Mouse (Mus musculus) hindbrain, embryonic 16.5 days (tissue): ENCODE measurements around the gene Scn10a. TPM values are rescaled to one million over a fixed set of nuclear protein-coding genes. Genes with fewer than 3 reads are reported as not detected.

Experiments used
- ATAC-seq: fragments of 200-750 bp; cut with Nextera tagmentation; 2 replicates; pipeline ENCODE4 v1.8.0; 2017; ENCODE audit warnings: moderate TSS enrichment, moderate library complexity
- H3K27ac ChIP-seq: fragments of 300-500 bp; sonication (generic); 2 replicates; pipeline ENCODE4 v1.5.1; 2014; ENCODE audit warnings: low read depth, mild to moderate bottlenecking, control low read depth, low read length, moderate library complexity
- H3K27me3 ChIP-seq: fragments of 300-500 bp; sonication (generic); replicated peaks from 2 replicates; pipeline ENCODE4 v1.6.1; 2014; ENCODE audit warnings: low read length; ENCODE audit not compliant: control insufficient read depth, insufficient read depth
- H3K36me3 ChIP-seq: fragments of 300-500 bp; sonication (generic); 2 replicates; pipeline ENCODE4 v1.6.1; 2014; ENCODE audit warnings: mild to moderate bottlenecking, low read length, moderate library complexity, mixed read lengths; ENCODE audit not compliant: control insufficient read depth, insufficient read depth
- H3K4me1 ChIP-seq: fragments of 300-500 bp; sonication (generic); 2 replicates; pipeline ENCODE4 v1.6.1; 2014; ENCODE audit warnings: low read depth, low read length; ENCODE audit not compliant: control insufficient read depth, insufficient read depth
- H3K4me2 ChIP-seq: fragments of 300-500 bp; sonication (generic); 2 replicates; pipeline ENCODE4 v1.6.1; 2014; ENCODE audit warnings: mild to moderate bottlenecking, low read length, control low read depth, moderate library complexity
- H3K4me3 ChIP-seq: fragments of 300-500 bp; sonication (generic); 2 replicates; pipeline ENCODE4 v1.5.1; 2014; ENCODE audit warnings: mild to moderate bottlenecking, low read length, control low read depth, moderate library complexity
- H3K9ac ChIP-seq: fragments of 300-500 bp; sonication (generic); 2 replicates; pipeline ENCODE4 v1.6.1; 2014; ENCODE audit warnings: low read depth, mild to moderate bottlenecking, control low read depth, low read length, moderate library complexity
- H3K9me3 ChIP-seq: fragments of 300-500 bp; sonication (generic); 2 replicates; pipeline ENCODE4 v1.6.1; 2014; ENCODE audit warnings: mild to moderate bottlenecking, low read length, moderate library complexity; ENCODE audit not compliant: control insufficient read depth
- WGBS: fragments of 180-500 bp; shearing (Covaris S2); extraction: QIAGEN DNeasy Blood & Tissue Kit; methylation state at CpG from one replicate; pipeline ENCODE4 v1.1.7; 2014; 5-methylcytosine and 5-hydroxymethylcytosine counted together
- polyA plus RNA-seq: library from polyadenylated mRNA; unstranded; fragments of >200 nt; fragmentation: Nextera tagmentation; extraction: Ambion mirVana; gene quantifications from 2 replicates; pipeline ENCODE4 v1.2.1, GENCODE M21; 2015

The Scn10a gene
- polyA plus RNA-seq, 1 experiment from 2014 or later: 0.53 TPM

DNA sequence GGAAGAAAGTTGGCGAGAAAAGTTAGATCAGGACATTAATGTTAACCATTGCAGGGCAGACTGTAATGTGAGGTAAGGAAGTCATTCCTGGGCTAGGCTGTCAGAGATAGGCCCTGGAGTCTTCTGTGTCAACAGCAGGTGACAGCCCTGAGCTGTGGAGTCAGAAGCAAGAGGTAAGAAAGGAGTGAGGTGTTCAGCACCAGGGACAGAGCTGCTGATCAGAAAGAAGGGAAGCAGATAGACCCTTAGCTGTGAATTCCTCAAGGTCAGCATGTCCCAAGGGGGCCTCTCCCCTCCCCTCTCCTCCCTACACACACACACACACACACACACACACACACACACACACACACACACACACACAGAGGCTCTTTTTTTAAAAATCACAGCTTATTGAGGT lies 55.0 kb downstream of the Scn10a start:
- no peaks in the 10 kb centered on the region for H3K4me1 ChIP-seq
- ATAC-seq: no peak
- H3K27ac ChIP-seq: no peak overlapping the region
- H3K36me3 ChIP-seq: no peaks in the 10 kb centered on the region
- no peaks in the 10 kb centered on the region for H3K27me3 ChIP-seq
- H3K4me2 ChIP-seq: no peak overlapping the region
- 75% methylated on average over 1 of the region's 1 CpGs for WGBS
- no peak overlapping the region for H3K4me3 ChIP-seq
- H3K9ac ChIP-seq: no peak overlapping the region
- H3K9me3 ChIP-seq: no peaks in the 10 kb centered on the region

DNA sequence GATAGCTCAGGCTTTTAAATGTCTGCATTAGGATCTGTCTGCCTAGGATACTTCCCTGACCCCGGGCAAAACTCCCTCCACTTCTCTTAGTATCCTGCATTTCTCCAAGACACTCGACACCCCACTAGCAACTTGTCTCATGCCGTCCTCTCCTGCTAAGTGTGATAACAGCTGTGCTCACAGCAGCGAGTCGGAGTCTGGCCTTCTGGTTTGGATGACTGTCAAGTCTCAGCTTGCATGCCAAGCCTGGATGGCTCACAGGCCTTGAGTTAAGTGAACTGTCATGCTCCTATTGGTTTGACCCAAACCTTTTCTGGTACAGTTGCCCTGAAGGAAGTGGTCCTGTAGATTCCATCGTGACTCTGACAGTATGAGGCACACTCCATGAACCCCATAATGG lies 63.0 kb downstream of the Scn10a start:
- no peaks in the 10 kb centered on the region for H3K36me3 ChIP-seq
- H3K9ac ChIP-seq: no peak overlapping the region
- H3K4me2 ChIP-seq: no peak overlapping the region
- no peaks in the 10 kb centered on the region for H3K9me3 ChIP-seq
- no peaks in the 10 kb centered on the region for H3K27me3 ChIP-seq
- H3K4me3 ChIP-seq: no peak overlapping the region
- H3K27ac ChIP-seq: no peak overlapping the region
- no peaks in the 10 kb centered on the region for H3K4me1 ChIP-seq
- ATAC-seq: 0 out of 2 replicates have a peak, but pooled peaks have one; percentile 40
- 49% methylated on average over 6 of the region's 6 CpGs for WGBS

DNA sequence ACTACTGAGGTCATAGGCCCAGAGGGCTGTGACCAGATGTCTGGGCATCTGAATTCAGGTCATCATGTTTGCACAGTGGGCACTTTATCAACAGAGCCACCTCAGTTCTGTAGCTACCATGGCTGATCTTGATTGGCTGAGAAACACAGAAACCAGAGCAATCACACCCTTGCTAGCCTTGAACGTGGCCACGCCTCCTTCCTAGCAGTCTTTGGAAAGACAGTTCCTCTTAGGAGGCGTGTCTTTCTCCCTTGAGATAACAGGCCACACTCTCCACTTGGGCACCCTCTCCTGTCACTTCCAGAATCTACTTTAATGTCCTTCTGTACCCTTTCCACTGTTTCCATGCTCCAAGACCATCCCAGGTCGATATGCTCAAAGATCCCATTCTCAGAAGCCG lies 65.4 kb downstream of the Scn10a start:
- ATAC-seq: no peak
- WGBS: 65% methylated on average over 5 of the region's 5 CpGs
- H3K27me3 ChIP-seq: no peaks in the 10 kb centered on the region
- no peak overlapping the region for H3K4me3 ChIP-seq
- no peaks in the 10 kb centered on the region for H3K36me3 ChIP-seq
- H3K9me3 ChIP-seq: no peaks in the 10 kb centered on the region
- no peaks in the 10 kb centered on the region for H3K4me1 ChIP-seq
- H3K9ac ChIP-seq: no peak overlapping the region
- no peak overlapping the region for H3K4me2 ChIP-seq
- H3K27ac ChIP-seq: no peak overlapping the region

DNA sequence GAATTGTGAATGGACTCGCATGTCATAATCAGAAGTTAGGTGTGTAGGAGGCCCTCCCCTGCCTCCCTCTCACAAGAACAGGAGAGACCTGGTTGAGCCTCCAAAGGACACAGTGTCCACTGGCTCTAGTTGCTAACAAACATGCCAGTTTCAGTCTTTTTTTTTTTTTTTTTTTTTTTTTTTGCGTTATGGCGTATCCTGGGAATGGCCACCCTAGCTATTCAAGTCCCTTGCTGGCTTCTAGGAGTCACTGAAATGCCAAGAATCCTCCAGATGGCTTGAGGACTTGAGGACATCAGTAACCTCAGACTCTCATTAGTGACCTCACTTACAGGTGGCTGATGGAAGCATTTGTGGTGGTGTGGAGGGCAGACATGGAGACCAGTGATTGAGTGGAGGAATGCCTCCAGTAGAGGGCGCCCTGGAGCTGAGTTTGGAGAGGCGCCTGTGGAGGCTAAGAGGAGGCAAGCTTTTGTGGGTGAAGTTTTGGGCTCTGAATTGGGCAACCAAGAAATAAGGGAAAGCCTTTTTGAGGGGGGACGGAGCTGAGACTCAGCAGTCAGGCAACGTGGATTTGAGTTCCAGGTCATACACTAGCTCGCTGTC lies 72.1 kb downstream of the Scn10a start:
- Histone ChIP-seq H3K4me1 (no peaks in the 10 kb centered on the region), H3K27me3 (no peaks in the 10 kb centered on the region), H3K4me3 (no peak overlapping the region), H3K9ac (no peak overlapping the region), H3K27ac (no peak overlapping the region), H3K36me3 (no peaks in the 10 kb centered on the region), H3K4me2 (no peak overlapping the region), H3K9me3 (no peaks in the 10 kb centered on the region)
- no peak for ATAC-seq
- WGBS: 65% methylated on average over 8 of the region's 8 CpGs

DNA sequence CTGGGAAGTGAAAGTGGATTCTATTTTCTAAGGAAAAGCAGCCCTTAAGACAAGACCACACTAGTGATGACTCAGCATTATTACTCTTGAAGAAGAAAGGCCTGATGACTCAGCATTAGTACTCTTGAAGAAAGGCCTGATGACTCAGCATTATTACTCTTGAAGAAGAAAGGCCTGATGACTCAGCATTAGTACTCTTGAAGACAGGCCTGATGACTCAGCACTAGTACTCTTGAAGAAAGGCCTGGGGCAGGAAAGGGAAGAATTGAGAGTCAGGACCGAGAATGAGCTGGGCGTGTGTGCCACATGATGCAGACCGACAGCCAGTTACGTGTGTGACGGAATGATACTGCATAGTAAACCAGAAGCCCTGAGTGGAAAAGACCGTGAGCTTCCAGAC lies 77.1 kb downstream of the Scn10a start:
- ATAC-seq: no peak
- Histone ChIP-seq H3K4me2 (no peak overlapping the region), H3K36me3 (no peaks in the 10 kb centered on the region), H3K9me3 (no peaks in the 10 kb centered on the region), H3K9ac (no peak overlapping the region), H3K4me3 (no peak overlapping the region), H3K27me3 (no peaks in the 10 kb centered on the region), H3K27ac (no peak overlapping the region), H3K4me1 (no peaks in the 10 kb centered on the region)
- 94% methylated on average over 6 of the region's 6 CpGs for WGBS

DNA sequence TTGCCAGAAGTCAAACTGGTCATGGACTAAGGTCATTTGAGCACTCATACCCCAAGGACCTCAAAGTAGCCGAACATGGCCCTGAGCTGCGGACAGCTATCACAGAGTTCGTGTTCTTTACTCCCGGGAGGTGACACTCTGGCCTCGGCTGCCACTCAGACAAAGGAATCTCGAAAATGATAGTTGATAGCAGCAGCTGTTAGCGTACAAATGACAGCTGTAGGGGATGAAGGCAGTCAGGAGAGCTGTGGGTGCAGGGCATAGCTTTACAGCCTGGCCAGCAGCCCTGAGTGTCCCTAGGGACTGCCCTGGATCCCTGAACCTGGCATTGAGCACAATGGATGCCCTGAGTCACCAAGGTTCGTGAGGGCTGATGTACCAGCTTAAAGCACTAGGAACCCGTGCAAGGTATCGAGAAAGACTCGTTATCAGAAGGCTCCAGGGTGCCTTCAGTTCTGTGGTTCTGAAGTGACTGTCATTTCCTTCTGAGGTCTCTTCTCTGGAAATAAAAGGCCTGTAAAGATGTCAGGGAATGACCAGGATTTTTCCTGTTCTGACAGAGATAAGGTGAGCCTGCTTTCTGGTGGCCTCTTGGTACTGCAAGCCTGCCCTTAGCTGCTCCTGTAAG lies 84.8 kb downstream of the Scn10a start:
- H3K9me3 ChIP-seq: no peaks in the 10 kb centered on the region
- no peaks in the 10 kb centered on the region for H3K36me3 ChIP-seq
- 63% methylated on average over 11 of the region's 11 CpGs for WGBS
- no peaks in the 10 kb centered on the region for H3K27me3 ChIP-seq
- no peaks in the 10 kb centered on the region; the same call in none of the 2 replicates for H3K4me1 ChIP-seq
- no peak for ATAC-seq
- no peak overlapping the region for H3K4me2 ChIP-seq
- H3K4me3 ChIP-seq: no peak overlapping the region
- H3K9ac ChIP-seq: no peak overlapping the region
- H3K27ac ChIP-seq: no peak overlapping the region

DNA sequence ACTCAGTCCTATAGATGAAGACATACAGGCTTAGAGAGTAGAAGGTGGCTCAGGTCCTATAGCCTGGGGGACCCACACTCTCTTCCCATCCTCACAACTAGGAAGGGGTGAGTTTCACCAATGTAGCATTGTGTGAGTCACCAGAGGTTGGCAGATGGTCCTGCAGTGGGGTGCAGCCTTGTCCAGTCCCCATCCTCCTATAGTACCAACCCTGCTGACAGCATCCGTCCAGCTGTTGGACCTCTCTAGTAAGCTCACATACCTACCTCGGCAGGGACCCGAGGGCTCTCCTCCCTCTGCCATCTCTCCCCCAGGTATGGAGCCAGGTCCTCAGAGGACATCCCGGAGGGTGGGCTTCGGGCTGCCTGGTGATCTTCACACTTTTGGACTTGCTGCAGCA lies 85.6 kb downstream of the Scn10a start:
- H3K4me3 ChIP-seq: no peak overlapping the region
- H3K36me3 ChIP-seq: no peaks in the 10 kb centered on the region
- 92% methylated on average over 5 of the region's 5 CpGs for WGBS
- no peak overlapping the region for H3K27ac ChIP-seq
- H3K27me3 ChIP-seq: no peaks in the 10 kb centered on the region
- no peak for ATAC-seq
- no peak overlapping the region for H3K9ac ChIP-seq
- H3K4me1 ChIP-seq: no peaks in the 10 kb centered on the region; the same call in none of the 2 replicates
- no peak overlapping the region for H3K4me2 ChIP-seq
- no peaks in the 10 kb centered on the region for H3K9me3 ChIP-seq

DNA sequence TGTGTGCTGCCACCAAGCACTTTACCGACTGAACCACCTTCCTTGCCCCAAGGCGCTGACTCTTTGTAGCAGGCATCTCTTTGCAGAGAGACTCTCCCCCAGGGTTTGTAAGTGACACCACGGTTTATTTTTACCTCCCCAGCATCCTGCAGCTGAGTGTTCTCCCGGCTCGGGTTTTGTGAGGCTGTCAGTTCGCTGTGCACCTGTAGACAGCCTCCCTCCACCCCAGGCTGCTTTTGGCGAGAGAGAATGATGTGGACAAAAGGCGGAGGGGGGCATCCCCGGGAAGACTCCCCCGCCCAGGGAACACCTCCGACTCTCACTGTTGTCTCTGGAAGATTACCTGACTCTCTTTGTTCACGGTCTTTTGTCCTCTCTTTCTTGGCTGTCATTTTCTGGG lies 86.3 kb downstream of the Scn10a start:
- H3K27ac ChIP-seq: no peak overlapping the region
- no peak overlapping the region for H3K4me2 ChIP-seq
- H3K27me3 ChIP-seq: no peaks in the 10 kb centered on the region
- no peak overlapping the region for H3K9ac ChIP-seq
- no peaks in the 10 kb centered on the region for H3K36me3 ChIP-seq
- H3K4me1 ChIP-seq: no peaks in the 10 kb centered on the region; the same call in none of the 2 replicates
- 44% methylated on average over 12 of the region's 12 CpGs for WGBS
- no peak overlapping the region for H3K4me3 ChIP-seq
- H3K9me3 ChIP-seq: no peaks in the 10 kb centered on the region
- ATAC-seq: 0 out of 2 replicates have a peak, but pooled peaks have one; percentile 34

DNA sequence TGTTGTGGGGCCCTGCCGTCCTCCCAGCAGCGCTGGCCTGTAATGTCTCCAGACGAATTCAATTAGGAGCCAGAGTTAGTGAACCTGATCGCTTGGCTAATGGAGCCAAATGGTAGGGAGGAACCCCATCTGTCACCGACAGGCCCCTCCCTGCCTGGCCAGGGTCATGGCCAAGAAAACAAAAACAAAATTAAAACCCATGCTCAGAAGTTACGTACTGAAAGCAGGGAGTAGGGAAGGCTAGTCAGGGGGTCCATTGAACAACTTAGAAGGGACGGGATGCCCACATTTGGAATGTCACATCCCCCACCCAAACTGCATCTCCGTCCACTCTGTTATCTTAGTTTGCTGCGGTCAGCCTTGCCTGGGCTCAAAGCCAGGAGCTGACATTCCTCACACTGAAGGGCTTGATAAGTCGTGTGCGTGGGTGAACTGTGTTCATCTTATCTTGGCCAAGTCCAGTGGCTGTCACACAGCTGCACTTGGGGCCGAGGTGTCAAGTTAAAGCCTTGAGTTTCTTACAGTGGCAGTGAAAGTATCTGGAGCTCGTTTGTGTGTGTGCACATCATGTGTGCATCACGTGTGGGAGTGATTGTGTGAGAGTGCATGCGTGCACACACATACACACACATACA lies 87.1 kb downstream of the Scn10a start:
- Histone ChIP-seq H3K4me3 (no peak overlapping the region), H3K4me1 (no peaks in the 10 kb centered on the region; the same call in none of the 2 replicates), H3K27ac (no peak overlapping the region), H3K4me2 (no peak overlapping the region), H3K27me3 (no peaks in the 10 kb centered on the region), H3K36me3 (no peaks in the 10 kb centered on the region), H3K9me3 (no peaks in the 10 kb centered on the region), H3K9ac (no peak overlapping the region)
- ATAC-seq: peak; percentile 40; the same call in 1 of the 2 replicates
- 41% methylated on average over 15 of the region's 15 CpGs for WGBS
